Mouse (Mus musculus) left cerebral cortex, postnatal 4 days (tissue): ENCODE results near the gene Tdrd1. TPM values are rescaled to one million over a fixed set of nuclear protein-coding genes. Genes with fewer than 3 reads are reported as not detected.

ENCODE experiments used
- DNase-seq: peaks from one replicate; pipeline ENCODE4 v3.0.0-alpha.2; 2022
- intact Hi-C: fragments of 180-260 bp; cut with DNase I; formaldehyde crosslinking; loops from one replicate; pipeline ENCODE4 v1.15.1; 2025
- total RNA-seq, 2 experiments: library from RNA; stranded (reverse); gene quantifications; 2 replicates each; pipeline ENCODE4 v1.2.3; 2021

Tdrd1 gene
- total RNA-seq, 2 experiments from 2014 or later: 1.1 to 1.4 TPM

- intact Hi-C loops: no loop called here
- DNase-seq: no peak
Observed at GRCm38 (mm10) chr19:56822448-56822836, 3.6 kb upstream of the Tdrd1 start.

GRCm38 (mm10) chr19:56828305-56828704, 2.3 kb downstream of the Tdrd1 start:
- no peak for DNase-seq
- intact Hi-C loops: no loop called here

GRCm38 (mm10) chr19:56829267-56829666, 3.3 kb downstream of the Tdrd1 start:
- DNase-seq: no peak
- intact Hi-C loops: no loop called here

GRCm38 (mm10) chr19:56830163-56830562, 4.2 kb downstream of the Tdrd1 start:
- intact Hi-C loops: loop anchor here (10.0 kb wide), 1 partner anchor 65 kb away; no protein-coding TSS in a partner anchor
- DNase-seq: no peak

GRCm38 (mm10) chr19:56835340-56835739, 9.3 kb downstream of the Tdrd1 start:
- peak; percentile 31 for DNase-seq
- intact Hi-C loops: loop anchor here (10.0 kb wide), 1 partner anchor 59 kb away; no protein-coding TSS in a partner anchor

GRCm38 (mm10) chr19:56838942-56839706, 13.1 kb downstream of the Tdrd1 start:
- DNase-seq: no peak
- intact Hi-C loops: loop anchor here (10.0 kb wide), 1 partner anchor 56 kb away; no protein-coding TSS in a partner anchor

- DNase-seq: no peak
- intact Hi-C loops: no loop called here
Observed at GRCm38 (mm10) chr19:56842974-56843373, 17.0 kb downstream of the Tdrd1 start.

GRCm38 (mm10) chr19:56852590-56852989, 26.6 kb downstream of the Tdrd1 start:
- no peak for DNase-seq
- intact Hi-C loops: no loop called here

GRCm38 (mm10) chr19:56856455-56856854, 30.4 kb downstream of the Tdrd1 start:
- no peak for DNase-seq

GRCm38 (mm10) chr19:56867701-56868100, 41.7 kb downstream of the Tdrd1 start:
- DNase-seq: no peak
- intact Hi-C loops: no loop called here

More at GRCm38 (mm10) chr19:56856455-56856854, 30.4 kb downstream of the Tdrd1 start:
- intact Hi-C loops: no loop called here

- intact Hi-C loops: no loop called here
- peak; percentile 24 for DNase-seq
Observed at GRCm38 (mm10) chr19:56873816-56874600, 48.0 kb downstream of the Tdrd1 start, which contains the start of gene Vwa2. Vwa2 (plus strand) TSS chr19:56874249.

GRCm38 (mm10) chr19:56874601-56875315, 48.7 kb downstream of the Tdrd1 start:
- intact Hi-C loops: no loop called here
- no peak for DNase-seq

- intact Hi-C loops: no loop called here
- no peak for DNase-seq
Observed at GRCm38 (mm10) chr19:56877364-56877763, 51.4 kb downstream of the Tdrd1 start.

GRCm38 (mm10) chr19:56887879-56888278, 61.9 kb downstream of the Tdrd1 start:
- no peak for DNase-seq
- intact Hi-C loops: no loop called here

GRCm38 (mm10) chr19:56888654-56889053, 62.6 kb downstream of the Tdrd1 start:
- intact Hi-C loops: no loop called here
- DNase-seq: no peak

GRCm38 (mm10) chr19:56891438-56891837, 65.4 kb downstream of the Tdrd1 start:
- intact Hi-C loops: loop anchor here (10.0 kb wide), 1 partner anchor 57 kb away; no protein-coding TSS in a partner anchor
- no peak for DNase-seq

GRCm38 (mm10) chr19:56892586-56892985, 66.6 kb downstream of the Tdrd1 start:
- peak; percentile 56 for DNase-seq
- intact Hi-C loops: loop anchor here (10.0 kb wide), 1 partner anchor 58 kb away; no protein-coding TSS in a partner anchor

GRCm38 (mm10) chr19:56893326-56893725, 67.3 kb downstream of the Tdrd1 start:
- intact Hi-C loops: loop anchor here (10.0 kb wide), 1 partner anchor 59 kb away; no protein-coding TSS in a partner anchor
- peak; percentile 77 for DNase-seq

- DNase-seq: no peak
- intact Hi-C loops: loop anchor here (10.0 kb wide), 1 partner anchor 63 kb away; no protein-coding TSS in a partner anchor
Observed at GRCm38 (mm10) chr19:56897654-56898053, 71.6 kb downstream of the Tdrd1 start.

GRCm38 (mm10) chr19:56904095-56904494, 78.1 kb downstream of the Tdrd1 start:
- intact Hi-C loops: no loop called here
- no peak for DNase-seq

- no peak for DNase-seq
- intact Hi-C loops: no loop called here
Observed at GRCm38 (mm10) chr19:56905395-56905794, 79.4 kb downstream of the Tdrd1 start.
